Mouse (Mus musculus) testis, adult 2 months (tissue): ENCODE measurements around the gene Tnnt2. TPM values are rescaled to one million over a fixed set of nuclear protein-coding genes. Genes with fewer than 3 reads are reported as not detected.

Experiments used
- H3K27ac ChIP-seq: fragments of 200-500 bp; 2 replicates; pipeline ENCODE4 v1.5.1; 2012; ENCODE audit warnings: low read depth, low read length; ENCODE audit not compliant: control insufficient read depth, insufficient read depth
- H3K27me3 ChIP-seq: fragments of 200-500 bp; 2 replicates; pipeline ENCODE4 v1.6.1; 2012; ENCODE audit warnings: mild to moderate bottlenecking, low read length, moderate library complexity; ENCODE audit not compliant: control insufficient read depth, insufficient read depth
- H3K36me3 ChIP-seq: fragments of 200-500 bp; 2 replicates; pipeline ENCODE4 v1.6.1; 2012; ENCODE audit warnings: mild to moderate bottlenecking, low read length; ENCODE audit not compliant: control insufficient read depth, insufficient read depth
- H3K4me1 ChIP-seq: fragments of 200-500 bp; 2 replicates; pipeline ENCODE4 v1.6.1; 2012; ENCODE audit warnings: low read length; ENCODE audit not compliant: control insufficient read depth, insufficient read depth
- H3K4me3 ChIP-seq: fragments of 200-500 bp; 2 replicates; pipeline ENCODE4 v1.5.1; 2012; ENCODE audit warnings: low read depth, mild to moderate bottlenecking, low read length, moderate library complexity, mixed read lengths; ENCODE audit not compliant: control insufficient read depth
- CTCF ChIP-seq: fragments of 200-500 bp; IDR thresholded peaks from 2 replicates; pipeline ENCODE4 v1.5.1; 2012; ENCODE audit warnings: low read depth, mild to moderate bottlenecking, inconsistent platforms, low read length, moderate library complexity; ENCODE audit not compliant: control insufficient read depth, insufficient read depth, insufficient replicate concordance
- POLR2A ChIP-seq: fragments of 200-500 bp; IDR thresholded peaks from 2 replicates; pipeline ENCODE4 v1.6.1; 2012; ENCODE audit warnings: low read depth, mild to moderate bottlenecking, inconsistent platforms, low read length, moderate library complexity; ENCODE audit not compliant: control insufficient read depth
- polyA plus RNA-seq: library from polyadenylated mRNA; depleted of rRNA; stranded (reverse); fragments of >200 nt; gene quantifications from 2 replicates; pipeline ENCODE4 v1.2.3, GENCODE M21; 2012

Tnnt2 gene
- polyA plus RNA-seq, 1 experiment: 2.3 TPM

- H3K36me3 ChIP-seq: no peaks in the 10 kb centered on the region
- H3K27me3 ChIP-seq: no peaks in the 10 kb centered on the region
- no peak overlapping the region for H3K4me3 ChIP-seq
- H3K4me1 ChIP-seq: no peaks in the 10 kb centered on the region
- H3K27ac ChIP-seq: no peak overlapping the region
- TF ChIP-seq POLR2A (no peak), CTCF (no peak)
Observed at GRCm38 (mm10) chr1:135872991-135873390, 36.8 kb downstream of the Tnnt2 start.

- no peak overlapping the region for H3K4me3 ChIP-seq
- no peaks in the 10 kb centered on the region for H3K4me1 ChIP-seq
- no peaks in the 10 kb centered on the region for H3K36me3 ChIP-seq
- H3K27ac ChIP-seq: no peak overlapping the region
- H3K27me3 ChIP-seq: no peaks in the 10 kb centered on the region
- TF ChIP-seq CTCF (no peak), POLR2A (no peak)
Observed at GRCm38 (mm10) chr1:135877248-135877647, 41.1 kb downstream of the Tnnt2 start.

- H3K4me1 ChIP-seq: peaks cover 3% of the 10 kb centered on the region; the same call in 1 of the 2 replicates
- no peak overlapping the region for H3K4me3 ChIP-seq
- no peaks in the 10 kb centered on the region for H3K36me3 ChIP-seq
- TF ChIP-seq POLR2A: no peak
- peak; percentile 74; the same call in 1 of the 2 replicates for TF ChIP-seq CTCF
- H3K27me3 ChIP-seq: no peaks in the 10 kb centered on the region
- no peak overlapping the region for H3K27ac ChIP-seq
Observed at GRCm38 (mm10) chr1:135882385-135883109, 46.4 kb downstream of the Tnnt2 start.

- TF ChIP-seq CTCF: no peak
- TF ChIP-seq POLR2A: no peak
- H3K4me3 ChIP-seq: no peak overlapping the region
Observed at GRCm38 (mm10) chr1:135889461-135890185, 53.5 kb downstream of the Tnnt2 start.

GRCm38 (mm10) chr1:135891424-135892216 is 55.5 kb downstream of the Tnnt2 start:
- TF ChIP-seq CTCF: no peak
- no peak for TF ChIP-seq POLR2A
- Histone ChIP-seq H3K27me3 (no peaks in the 10 kb centered on the region), H3K36me3 (no peaks in the 10 kb centered on the region), H3K4me1 (no peaks in the 10 kb centered on the region), H3K4me3 (no peak overlapping the region), H3K27ac (no peak overlapping the region)

More at GRCm38 (mm10) chr1:135889461-135890185, 53.5 kb downstream of the Tnnt2 start:
- Histone ChIP-seq H3K4me1 (no peaks in the 10 kb centered on the region), H3K27ac (no peak overlapping the region), H3K36me3 (no peaks in the 10 kb centered on the region), H3K27me3 (no peaks in the 10 kb centered on the region)

- H3K36me3 ChIP-seq: no peaks in the 10 kb centered on the region
- H3K27me3 ChIP-seq: no peaks in the 10 kb centered on the region
- no peaks in the 10 kb centered on the region for H3K4me1 ChIP-seq
- no peak overlapping the region for H3K27ac ChIP-seq
- TF ChIP-seq POLR2A: no peak
- no peak for TF ChIP-seq CTCF
- no peak overlapping the region for H3K4me3 ChIP-seq
Observed at GRCm38 (mm10) chr1:135892233-135892632, 56.1 kb downstream of the Tnnt2 start.

GRCm38 (mm10) chr1:135892764-135893163 is 56.6 kb downstream of the Tnnt2 start:
- Histone ChIP-seq H3K27ac (no peak overlapping the region), H3K4me1 (no peaks in the 10 kb centered on the region), H3K4me3 (no peak overlapping the region), H3K36me3 (no peaks in the 10 kb centered on the region), H3K27me3 (no peaks in the 10 kb centered on the region)
- TF ChIP-seq POLR2A: no peak
- no peak for TF ChIP-seq CTCF
